Mouse (Mus musculus) megakaryocyte, embryonic 14.5 days (primary cell): ENCODE measurements around the gene Lbx1.

Experiments
- FLI1 ChIP-seq: IDR thresholded peaks from 2 replicates; pipeline ENCODE4 v1.6.1; 2012; ENCODE audit warnings: low read length, inconsistent platforms, mixed read lengths
- GATA1 ChIP-seq: IDR thresholded peaks from 3 replicates; pipeline ENCODE4 v1.6.1; 2012; ENCODE audit warnings: mixed read lengths, low read length, inconsistent platforms, borderline replicate concordance

DNA sequence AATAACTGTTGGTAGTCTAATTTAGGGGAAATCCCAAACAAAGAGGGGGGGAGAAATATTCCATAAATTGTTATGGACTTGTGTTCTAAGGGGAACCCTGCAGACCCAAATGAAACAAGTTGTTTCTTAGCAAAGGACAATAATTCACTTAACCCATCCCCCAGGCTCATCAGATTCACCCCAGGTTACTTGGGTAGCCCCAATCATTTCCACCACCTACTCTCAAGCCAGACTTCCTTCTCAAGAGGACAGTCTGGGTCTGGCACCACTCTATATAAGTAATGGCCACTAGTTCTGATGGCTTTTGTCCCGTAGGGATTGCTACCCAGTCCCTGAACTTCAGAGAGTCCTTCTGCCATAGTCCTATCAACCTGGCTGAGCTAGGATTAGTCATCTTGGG lies 3.6 kb upstream of the Lbx1 start:
- no peak for TF ChIP-seq GATA1
- no peak for TF ChIP-seq FLI1
